Comparison of ENCODE assay signal across 30 mouse cellular contexts in genomic region chr3:21806494-21807157, GRCm38 (mm10).
DNase-seq lines count a peak whose midpoint lies in the region; ATAC-seq and TF ChIP-seq lines count a peak whose summit lies in the region.
"Had no signal": no experiment of that assay in that cellular context is flagged by ENCODE, and none has a peak within 500 bp of the region (broad histone marks: within the 10 kb centered on the region; RNA-seq: fewer than 3 reads in every experiment).

No protein-coding gene starts in this region.

- no peak for TF ChIP-seq RAD21 in MEL (IDR thresholded peaks at IDR 0.05; ENCODE audit: low read depth, low read length)

- WGBS in midbrain, embryonic 11.5 days, result 76% methylated on average over 2 of the region's 2 CpGs

- H3K27ac ChIP-seq in MEL (ENCODE audit: control insufficient read depth, low read depth, low read length), result no peak overlapping the region
- no peak overlapping the region for H3K27ac ChIP-seq in midbrain, embryonic 11.5 days (ENCODE audit: low read depth, low read length)
- H3K27ac ChIP-seq: forebrain, embryonic 13.5 days; heart, embryonic 10.5 days; heart, embryonic 15.5 days; hindbrain, embryonic 12.5 days; hindbrain, postnatal 0 days; intestine, embryonic 15.5 days; limb, embryonic 13.5 days; midbrain, embryonic 10.5 days; neural tube, embryonic 13.5 days had no signal

- H3K27me3 ChIP-seq in MEL (ENCODE audit: control insufficient read depth in 1 of 2, insufficient read depth in 2 of 2, low read length in 2 of 2), result no peaks in the 10 kb centered on the region
- H3K27me3 ChIP-seq in midbrain, embryonic 11.5 days (ENCODE audit: control insufficient read depth, insufficient read depth, low read length), result no peaks in the 10 kb centered on the region
- H3K27me3 ChIP-seq: forebrain, embryonic 13.5 days; heart, embryonic 15.5 days; hindbrain, embryonic 12.5 days; intestine, embryonic 15.5 days; limb, embryonic 13.5 days; neural tube, embryonic 13.5 days had no signal

- TF ChIP-seq POLR2A in MEL (IDR thresholded peaks at IDR 0.05; ENCODE audit: control insufficient read depth in 1 of 2, insufficient read depth in 1 of 2, low read depth in 1 of 2, low read length in 2 of 2, poor library complexity in 1 of 2), result no peak

- no peaks in the 10 kb centered on the region for H3K36me3 ChIP-seq in MEL (ENCODE audit: control insufficient read depth in 1 of 2, insufficient read depth in 2 of 2, low read length in 2 of 2)
- no peaks in the 10 kb centered on the region for H3K36me3 ChIP-seq in midbrain, embryonic 11.5 days (ENCODE audit: control insufficient read depth, insufficient read depth, low read length)
- H3K36me3 ChIP-seq: heart, embryonic 10.5 days; heart, embryonic 15.5 days; hindbrain, embryonic 12.5 days; intestine, embryonic 15.5 days; limb, embryonic 13.5 days; midbrain, embryonic 10.5 days; neural tube, embryonic 13.5 days had no signal

- peak; percentile 82 for ATAC-seq in granulocyte monocyte progenitor cell, adult 5-6 weeks (replicated peaks; ENCODE audit: poor library complexity, severe bottlenecking)
- peak; percentile 48; the same call in 1 of the 2 replicates for ATAC-seq in monocyte, adult 5-6 weeks (replicated peaks; ENCODE audit: insufficient number of reproducible peaks, low FRiP score, low TSS enrichment, poor library complexity, severe bottlenecking)
- ATAC-seq in midbrain, embryonic 11.5 days (ENCODE audit: low FRiP score), result no peak
- ATAC-seq: forebrain, embryonic 13.5 days; hindbrain, postnatal 0 days; intestine, embryonic 15.5 days had no signal

- H3K4me3 ChIP-seq in MEL (ENCODE audit: control insufficient read depth in 1 of 2, insufficient read depth in 1 of 2, low read depth in 2 of 2, low read length in 2 of 2), result no peak overlapping the region
- no peak overlapping the region for H3K4me3 ChIP-seq in midbrain, embryonic 11.5 days (ENCODE audit: low read depth, low read length)
- H3K4me3 ChIP-seq: forebrain, embryonic 13.5 days; heart, embryonic 10.5 days; heart, embryonic 15.5 days; hindbrain, embryonic 12.5 days; intestine, embryonic 15.5 days; limb, embryonic 13.5 days; midbrain, embryonic 10.5 days; neural tube, embryonic 13.5 days had no signal

- no peak overlapping the region for H3K4me2 ChIP-seq in midbrain, embryonic 11.5 days
- H3K4me2 ChIP-seq: forebrain, embryonic 13.5 days; heart, embryonic 15.5 days; hindbrain, embryonic 12.5 days; intestine, embryonic 15.5 days; limb, embryonic 13.5 days; liver, embryonic 11.5 days; neural tube, embryonic 13.5 days had no signal

- peak; percentile 35 for DNase-seq in 416B (ENCODE audit: low read depth)
- peak; percentile 22 for DNase-seq in MEL (ENCODE audit: low read depth, low spot score)
- DNase-seq in midbrain, embryonic 11.5 days (ENCODE audit: low spot score, missing footprints), result no peak
- DNase-seq in embryo, embryonic 9.5 days (ENCODE audit: extremely low spot score), result no peak
- no peak for DNase-seq in left cerebral cortex, adult 18-20 months (ENCODE audit: low spot score in 2 of 2)
- DNase-seq: adrenal gland, postnatal 10 days; cerebellum, adult 2 months; cerebellum, postnatal 14 days; gastrocnemius, postnatal 14 days; heart, adult 11 months; kidney, adult 2 months; kidney, postnatal 10 days; layer of hippocampus, adult 9-11 months; lung, postnatal 4 days; retina, postnatal 1 day; right cerebral cortex, postnatal 14 days; thymus, adult 18-20 months; thymus, postnatal 4 days had no signal

- no peak overlapping the region for H3K9ac ChIP-seq in MEL (ENCODE audit: control insufficient read depth, low read depth, low read length, poor library complexity, severe bottlenecking)
- H3K9ac ChIP-seq in midbrain, embryonic 11.5 days (ENCODE audit: low read length), result no peak overlapping the region
- H3K9ac ChIP-seq: forebrain, embryonic 13.5 days; heart, embryonic 15.5 days; hindbrain, embryonic 12.5 days; intestine, embryonic 15.5 days; limb, embryonic 13.5 days; neural tube, embryonic 13.5 days had no signal

- H3K4me1 ChIP-seq in MEL (ENCODE audit: control insufficient read depth in 1 of 2, insufficient read depth in 2 of 2, low read length in 2 of 2), result no peaks in the 10 kb centered on the region
- peaks cover 11% of the 10 kb centered on the region for H3K4me1 ChIP-seq in midbrain, embryonic 11.5 days (ENCODE audit: control insufficient read depth, insufficient read depth, low read length)
- H3K4me1 ChIP-seq: intestine, embryonic 15.5 days had no signal

- no peaks in the 10 kb centered on the region for H3K9me3 ChIP-seq in MEL (replicated peaks; ENCODE audit: insufficient read depth, low read length)
- H3K9me3 ChIP-seq in midbrain, embryonic 11.5 days (ENCODE audit: control insufficient read depth, low read length), result no peaks in the 10 kb centered on the region
- H3K9me3 ChIP-seq: forebrain, embryonic 13.5 days; heart, embryonic 10.5 days; heart, embryonic 15.5 days; hindbrain, embryonic 12.5 days; intestine, embryonic 15.5 days; limb, embryonic 13.5 days; midbrain, embryonic 10.5 days; neural tube, embryonic 13.5 days had no signal

- no peak for TF ChIP-seq CTCF in MEL (IDR thresholded peaks at IDR 0.05 in 2 of 3, conservative IDR thresholded peaks at IDR 0.05 in 1 of 3; ENCODE audit: control insufficient read depth in 1 of 3, insufficient read depth in 1 of 3, low read depth in 2 of 3, low read length in 3 of 3, poor library complexity in 1 of 3, severe bottlenecking in 1 of 3)

- H3K79me2 ChIP-seq in MEL (ENCODE audit: control insufficient read depth, insufficient read depth, low read length, poor library complexity), result no peaks in the 10 kb centered on the region

- no peak for TF ChIP-seq EP300 in MEL (IDR thresholded peaks at IDR 0.05; ENCODE audit: low read depth in 1 of 2, low read length in 2 of 2)

TF ChIP-seq in MEL, 35 proteins besides CTCF, POLR2A, EP300 and RAD21:
- TF ChIP-seq JUND (IDR thresholded peaks at IDR 0.05; ENCODE audit: low read depth, low read length) (no peak), ETS1 (IDR thresholded peaks at IDR 0.05; ENCODE audit: low read depth, low read length) (0 out of 2 replicates have a peak, but pooled peaks have one; percentile 26)

Comparison
In these comparisons a context has a peak if more than half of its experiments do, and no peak if none do; other contexts are left out.
1. DNase-seq: peak in 416B (single experiment) and MEL (single experiment); none in midbrain, embryonic 11.5 days (single experiment), embryo, embryonic 9.5 days (single experiment) and left cerebral cortex, adult 18-20 months (0 of 2).